Mouse (Mus musculus) layer of hippocampus, adult 18-20 months (tissue): ENCODE measurements around the gene Rbfox1. TPM values are rescaled to one million over a fixed set of nuclear protein-coding genes. Genes with fewer than 3 reads are reported as not detected.
A peak's percentile ranks its signal among the peaks of the same experiment; 100 is the strongest.

Source experiments
- DNase-seq, 2 experiments: peaks; one replicate each; pipeline ENCODE4 v3.0.0; 2022; ENCODE audit warnings: low spot score in 2 of 2
- total RNA-seq, 2 experiments: library from RNA; stranded (reverse); gene quantifications; 2 replicates each; pipeline ENCODE4 v1.2.3; 2021

The Rbfox1 gene
- total RNA-seq, 2 experiments from 2014 or later, result 379 to 393 TPM

- no peak for DNase-seq
Measured at GRCm38 (mm10) chr16:6883798-6884197, 998.6 kb downstream of the Rbfox1 start.

- no peak for DNase-seq
Measured at GRCm38 (mm10) chr16:6885617-6886016, 1000.5 kb downstream of the Rbfox1 start.

- no peak for DNase-seq
Measured at GRCm38 (mm10) chr16:6889221-6889620, 1004.1 kb downstream of the Rbfox1 start.

- no peak for DNase-seq
Measured at GRCm38 (mm10) chr16:6897734-6898133, 1012.6 kb downstream of the Rbfox1 start.

GRCm38 (mm10) chr16:6900006-6900405 lies 1014.9 kb downstream of the Rbfox1 start:
- no peak for DNase-seq

GRCm38 (mm10) chr16:6904984-6905383 lies 1019.8 kb downstream of the Rbfox1 start:
- no peak for DNase-seq

- peak in 1 of 2 experiments; percentile 25 for DNase-seq
Measured at GRCm38 (mm10) chr16:6906001-6906400, 1020.8 kb downstream of the Rbfox1 start.

- DNase-seq, result no peak
Measured at GRCm38 (mm10) chr16:6907550-6907949, 1022.4 kb downstream of the Rbfox1 start.

GRCm38 (mm10) chr16:6914531-6914930 lies 1029.4 kb downstream of the Rbfox1 start:
- DNase-seq, result no peak

GRCm38 (mm10) chr16:6918641-6919040 lies 1033.5 kb downstream of the Rbfox1 start:
- DNase-seq, result no peak

- DNase-seq, result no peak
Measured at GRCm38 (mm10) chr16:6919681-6920080, 1034.5 kb downstream of the Rbfox1 start.

- no peak for DNase-seq
Measured at GRCm38 (mm10) chr16:6927661-6928060, 1042.5 kb downstream of the Rbfox1 start.

GRCm38 (mm10) chr16:6930795-6931194 lies 1045.6 kb downstream of the Rbfox1 start:
- no peak for DNase-seq

GRCm38 (mm10) chr16:6946151-6946550 lies 1061.0 kb downstream of the Rbfox1 start:
- peak in 1 of 2 experiments; percentile 58 for DNase-seq

GRCm38 (mm10) chr16:6949666-6950065 lies 1064.5 kb downstream of the Rbfox1 start:
- no peak for DNase-seq

- no peak for DNase-seq
Measured at GRCm38 (mm10) chr16:6955102-6955675, 1070.0 kb downstream of the Rbfox1 start.

GRCm38 (mm10) chr16:6961931-6962379 lies 1076.8 kb downstream of the Rbfox1 start:
- no peak for DNase-seq

GRCm38 (mm10) chr16:6962508-6962907 lies 1077.4 kb downstream of the Rbfox1 start:
- no peak for DNase-seq

GRCm38 (mm10) chr16:6963533-6963932 lies 1078.4 kb downstream of the Rbfox1 start:
- DNase-seq, result peak; percentile 43 to 70

GRCm38 (mm10) chr16:6964720-6965583 lies 1079.8 kb downstream of the Rbfox1 start:
- DNase-seq, result no peak

- peak in 1 of 2 experiments; percentile 62 for DNase-seq
Measured at GRCm38 (mm10) chr16:6969986-6970385, 1084.8 kb downstream of the Rbfox1 start.

- DNase-seq, result no peak
Measured at GRCm38 (mm10) chr16:6976341-6976740, 1091.2 kb downstream of the Rbfox1 start.
